Mouse (Mus musculus) heart, postnatal 25 days (tissue): ENCODE measurements around the gene Ccdc82. TPM values are rescaled to one million over a fixed set of nuclear protein-coding genes. Genes with fewer than 3 reads are reported as not detected.

Source experiments
- DNase-seq: peaks from one replicate; pipeline ENCODE4 v3.0.0; 2022; ENCODE audit warnings: low spot score
- intact Hi-C: fragments of 180-260 bp; cut with DNase I; formaldehyde crosslinking; loops from one replicate; pipeline ENCODE4 v1.15.1; 2025
- total RNA-seq, 2 experiments: library from RNA; stranded (reverse); gene quantifications; 2 replicates each; pipeline ENCODE4 v1.2.3; 2021

Gene Ccdc82
- 1 to 10 TPM; 6.7 to 8.0 TPM for total RNA-seq

DNA sequence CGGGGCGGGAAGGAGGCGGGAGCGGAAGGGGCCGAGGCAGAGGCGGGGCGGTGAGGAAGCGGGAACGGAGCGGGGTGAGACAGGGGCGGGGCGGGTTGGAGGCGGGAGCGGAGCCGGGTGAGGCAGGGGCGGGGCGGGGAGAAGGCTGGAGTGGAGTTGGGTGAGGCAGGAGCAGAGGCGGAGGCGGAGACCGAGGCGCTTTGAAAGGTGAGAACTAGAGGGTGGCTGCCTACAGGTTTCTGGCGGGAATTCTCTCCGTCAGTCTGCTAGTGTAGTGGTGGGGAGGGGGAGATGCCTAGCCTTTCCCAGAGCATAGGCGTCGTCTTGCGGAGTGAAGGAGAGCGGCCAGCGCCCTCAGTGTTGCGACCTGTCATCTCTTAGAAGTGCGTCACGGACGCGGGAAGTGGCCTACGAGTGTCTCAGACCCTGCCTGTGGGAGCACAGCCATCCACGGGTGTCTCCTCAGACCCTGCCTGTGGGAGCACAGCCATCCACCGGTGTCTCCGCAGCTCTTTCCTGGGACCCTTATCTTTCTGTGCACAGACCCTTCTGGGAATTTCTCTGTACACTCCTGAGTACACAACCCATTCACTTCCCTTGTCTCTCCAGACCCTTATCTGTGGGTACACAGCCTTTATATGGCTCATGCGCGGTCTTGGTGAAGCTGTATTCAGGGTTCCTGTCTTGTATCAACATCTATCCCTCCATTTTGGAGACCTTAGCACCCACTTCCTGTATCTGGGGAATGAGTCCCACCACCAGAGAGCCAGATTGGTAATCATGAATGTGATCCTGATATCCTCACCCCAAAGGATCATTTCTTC lies at the start of gene Ccdc82:
Gene Ccdc82, plus strand, starts transcription at position 141 of the 824 bp plus-strand sequence.
- intact Hi-C loops: loop anchor here (5.0 kb wide), 1 partner anchor 50 kb away; the partner anchor contains the start of gene Maml2
- peak; percentile 76 for DNase-seq

DNA sequence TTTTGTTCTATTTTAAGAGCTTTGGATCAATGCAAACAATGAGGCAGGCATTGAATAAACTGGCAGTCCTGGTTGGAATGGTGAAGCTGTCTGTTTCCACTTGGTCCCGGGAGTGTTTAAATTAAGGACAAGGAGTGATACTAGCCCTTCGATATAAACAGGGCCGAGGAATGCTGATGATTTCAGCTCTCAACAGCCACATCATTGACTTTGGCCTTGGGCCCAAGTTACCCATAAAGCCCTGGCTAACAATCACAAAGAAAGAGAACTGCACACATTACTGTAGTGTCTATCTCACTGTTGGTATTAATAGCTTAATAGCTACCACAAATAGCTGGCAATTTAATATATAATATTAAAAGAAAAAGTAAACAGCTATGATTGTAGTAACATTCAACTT lies 46.7 kb upstream of the Ccdc82 start:
- no peak for DNase-seq

DNA sequence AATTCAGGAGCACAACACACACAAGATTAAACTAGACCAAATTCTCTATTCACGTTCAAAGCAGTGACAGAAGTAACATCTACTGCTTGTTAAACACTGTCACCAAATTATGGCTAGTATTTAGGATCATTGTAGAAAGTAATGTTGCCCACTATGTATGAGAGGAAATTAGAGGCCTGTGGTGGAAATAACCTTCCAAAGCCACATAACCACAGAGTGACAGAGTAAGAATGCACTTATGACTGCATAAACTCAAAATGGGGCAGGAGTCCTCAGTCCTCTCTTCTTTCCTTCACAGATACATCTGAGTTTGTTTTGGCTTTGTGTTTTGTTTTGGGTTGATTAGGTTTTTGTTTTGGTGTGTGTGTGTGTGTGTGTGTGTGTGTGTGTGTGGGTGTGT lies 43.6 kb upstream of the Ccdc82 start:
- DNase-seq: no peak
- intact Hi-C loops: no loop called here

More for the DNA sequence above, 46.7 kb upstream of the Ccdc82 start:
- intact Hi-C loops: no loop called here

- intact Hi-C loops: no loop called here
- no peak for DNase-seq
Observed at GRCm38 (mm10) chr9:13203681-13204080, 43.1 kb upstream of the Ccdc82 start.

DNA sequence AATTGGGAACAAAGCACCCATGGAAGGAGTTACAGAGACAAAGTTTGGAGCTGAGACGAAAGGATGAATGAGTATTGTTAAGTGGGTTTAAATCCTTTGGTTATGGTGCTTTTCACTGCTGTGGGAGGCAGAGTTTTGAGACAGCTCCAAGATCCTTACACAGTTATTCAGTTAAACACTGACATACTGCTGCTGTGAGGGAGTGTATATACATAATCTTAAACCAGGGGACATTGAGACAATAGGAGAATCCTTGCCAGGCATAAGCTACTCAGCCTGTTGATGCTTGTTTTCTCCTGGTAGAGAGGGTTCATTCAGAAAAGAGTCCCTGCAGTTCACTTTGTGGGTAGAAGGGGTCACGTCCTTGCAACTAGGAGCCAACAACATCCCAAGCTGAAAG lies 40.4 kb upstream of the Ccdc82 start:
- intact Hi-C loops: no loop called here
- DNase-seq: no peak

DNA sequence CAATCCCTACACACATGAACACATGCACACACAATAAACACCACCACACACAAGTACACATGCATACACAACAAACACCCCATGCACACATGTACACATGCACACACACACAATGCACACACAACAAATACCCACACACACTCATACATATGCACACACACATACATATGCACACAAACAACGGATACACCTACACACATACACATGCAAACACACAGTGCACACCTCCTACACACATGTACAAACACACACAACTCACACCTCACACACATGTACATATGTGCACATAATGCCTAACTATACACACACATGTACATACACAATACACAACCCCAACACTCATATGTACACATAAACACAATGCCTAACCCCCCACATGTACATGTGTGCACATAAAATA lies 20.9 kb upstream of the Ccdc82 start:
- no peak for DNase-seq
- intact Hi-C loops: no loop called here

DNA sequence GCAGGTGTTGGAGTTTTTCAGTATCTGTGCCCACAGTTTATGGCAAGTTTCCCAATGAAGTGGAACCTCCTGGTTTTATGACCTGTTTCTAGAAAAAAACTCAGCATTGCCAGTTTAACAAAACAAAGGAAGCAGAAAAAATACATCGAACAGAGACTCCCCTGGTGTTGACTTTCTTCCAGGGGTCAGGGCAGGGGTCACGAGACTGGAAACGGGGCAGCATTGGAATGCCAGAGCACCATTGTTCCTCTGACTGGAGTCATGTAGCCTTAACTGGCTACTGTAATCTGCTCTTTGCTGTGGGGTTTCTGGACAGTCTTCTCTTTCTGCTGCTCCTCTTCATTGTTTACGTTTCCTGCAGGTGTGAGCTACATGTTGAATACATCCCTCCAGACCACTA lies 16.2 kb upstream of the Ccdc82 start:
- intact Hi-C loops: loop anchor here (5.0 kb wide), 3 partner anchors 422 to 1112 kb away; no protein-coding TSS in a partner anchor
- no peak for DNase-seq

- intact Hi-C loops: loop anchor here (1.0 to 5.0 kb wide), 4 partner anchors 421 to 1111 kb away; no protein-coding TSS in a partner anchor
- DNase-seq: no peak
Observed at GRCm38 (mm10) chr9:13231545-13232216, 15.1 kb upstream of the Ccdc82 start.

- intact Hi-C loops: loop anchor here (5.0 kb wide), 1 partner anchor 585 kb away; the partner anchor contains the start of genes Cep57 and Fam76b
- DNase-seq: no peak
Observed at GRCm38 (mm10) chr9:13242321-13242720, 4.4 kb upstream of the Ccdc82 start.

- peak; percentile 3 for DNase-seq
- intact Hi-C loops: loop anchor here (5.0 kb wide), 1 partner anchor 52 kb away; the partner anchor contains the start of gene Maml2
Observed at GRCm38 (mm10) chr9:13245481-13245880, 1.3 kb upstream of the Ccdc82 start, which contains the start of gene Jrkl. Gene Jrkl (minus strand): TSS chr9:13245829.

DNA sequence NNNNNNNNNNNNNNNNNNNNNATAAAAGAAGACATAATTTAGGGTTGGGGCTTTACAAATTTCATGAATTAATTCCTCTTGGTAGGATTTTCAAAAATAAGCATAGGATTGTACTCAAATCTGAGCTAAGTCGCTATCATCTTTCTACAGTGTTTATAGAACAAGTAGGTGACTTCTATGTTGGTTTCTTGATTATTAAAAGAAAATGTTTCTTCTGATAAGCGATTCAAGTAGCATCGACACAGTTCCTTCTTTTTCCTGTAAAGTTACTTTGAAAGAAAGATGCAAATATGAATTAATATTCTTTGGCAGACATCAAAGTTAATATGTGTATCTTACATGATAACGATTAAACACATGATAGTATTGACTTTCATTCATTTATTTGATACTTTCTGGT lies 1.3 kb downstream of the Ccdc82 start:
- DNase-seq: no peak
- intact Hi-C loops: loop anchor here (5.0 kb wide), 1 partner anchor 49 kb away; the partner anchor contains the start of gene Maml2

GRCm38 (mm10) chr9:13251251-13251650 lies 4.5 kb downstream of the Ccdc82 start:
- intact Hi-C loops: no loop called here
- no peak for DNase-seq

GRCm38 (mm10) chr9:13256726-13257125 lies 10.0 kb downstream of the Ccdc82 start:
- intact Hi-C loops: no loop called here

DNA sequence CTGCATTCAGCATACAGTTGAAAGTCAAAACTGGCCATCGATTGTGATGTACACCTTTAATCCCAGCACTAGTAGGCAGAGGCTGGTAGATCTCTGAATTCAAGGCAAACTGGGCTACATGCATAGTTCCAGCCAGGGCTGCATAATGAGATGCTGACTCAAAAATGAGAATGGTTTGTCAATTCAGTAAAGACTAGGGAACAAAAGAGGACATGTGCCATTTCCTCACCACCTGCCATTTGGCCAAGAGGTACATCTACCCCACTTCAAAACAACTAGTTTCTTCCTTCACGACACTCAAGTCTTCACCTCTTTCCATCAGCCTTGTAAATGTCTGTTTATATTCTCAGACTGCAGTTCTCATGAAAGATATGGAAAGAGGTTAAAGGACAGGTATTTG lies 11.4 kb downstream of the Ccdc82 start:
- intact Hi-C loops: no loop called here
- DNase-seq: no peak

More at GRCm38 (mm10) chr9:13256726-13257125, 10.0 kb downstream of the Ccdc82 start:
- DNase-seq: no peak

GRCm38 (mm10) chr9:13260980-13261379 lies 14.2 kb downstream of the Ccdc82 start:
- intact Hi-C loops: no loop called here
- no peak for DNase-seq

- intact Hi-C loops: no loop called here
- no peak for DNase-seq
Observed at GRCm38 (mm10) chr9:13273219-13273618, 26.5 kb downstream of the Ccdc82 start.

DNA sequence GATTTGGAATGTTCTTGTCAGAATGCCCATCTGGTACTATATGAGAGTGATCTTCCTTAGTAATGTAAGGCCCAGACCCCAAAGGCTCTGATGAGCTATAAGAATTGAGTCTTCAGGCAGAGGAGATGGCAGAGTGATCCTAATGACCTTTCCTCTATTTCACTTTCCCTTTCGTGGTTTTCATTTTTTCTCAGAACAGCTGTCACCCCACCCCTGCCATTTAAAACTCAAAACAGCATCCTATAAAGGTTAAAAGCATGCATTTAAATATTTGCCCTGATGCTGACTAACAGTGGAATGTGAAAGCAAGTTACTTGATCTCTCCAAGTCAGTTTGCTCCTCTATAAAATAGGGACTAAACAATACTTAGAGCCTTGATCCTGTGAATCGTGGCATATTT lies 40.7 kb downstream of the Ccdc82 start:
- intact Hi-C loops: no loop called here
- DNase-seq: no peak

DNA sequence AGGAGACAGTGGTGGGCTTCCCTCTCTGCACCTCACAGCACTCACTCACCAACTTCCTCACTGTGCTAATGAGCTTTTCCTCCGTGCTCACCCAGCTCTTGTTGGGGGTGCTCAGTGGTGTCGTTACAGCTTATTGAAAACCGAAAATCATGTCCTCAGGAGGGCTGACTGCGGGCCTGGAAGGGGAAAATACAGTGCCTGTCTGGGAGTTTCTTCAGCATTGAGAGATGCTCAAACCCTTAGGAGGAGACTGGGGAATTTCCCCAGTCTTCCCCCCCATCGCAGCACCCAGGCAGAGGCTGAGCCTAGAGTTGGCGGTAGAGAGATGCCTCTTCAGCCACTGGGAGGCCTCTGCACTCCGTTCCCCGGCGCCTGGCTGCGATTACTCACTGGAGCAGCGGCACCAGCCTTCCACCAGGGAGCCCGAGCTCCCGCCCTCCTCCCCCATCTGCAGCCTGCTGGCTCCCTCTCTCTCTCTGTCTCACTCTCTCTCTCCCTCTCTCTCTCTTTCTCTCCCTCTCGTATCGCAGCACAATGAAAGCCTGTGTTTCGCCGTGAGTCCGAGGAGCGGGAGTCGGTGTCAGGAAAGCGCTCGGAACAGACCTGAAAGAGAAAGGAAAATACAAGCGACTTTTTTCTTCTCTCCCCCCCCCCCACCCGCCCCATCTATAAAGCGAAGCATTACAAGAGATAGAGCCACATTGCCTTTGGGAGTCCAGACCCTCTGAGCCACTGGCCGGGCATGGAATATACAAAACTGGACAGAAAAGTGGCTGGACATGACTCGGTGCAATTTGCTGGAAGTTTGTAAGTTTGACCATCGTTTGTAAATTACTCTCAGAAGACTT lies 49.7 kb downstream of the Ccdc82 start:
- peak; percentile 86 for DNase-seq
- intact Hi-C loops: loop anchor here (1.0 to 5.0 kb wide), 6 partner anchors 49 to 421 kb away; partner anchors contain the start of genes Ccdc82 and Jrkl

- intact Hi-C loops: loop anchor here (5.0 kb wide), 5 partner anchors 50 to 420 kb away; partner anchors contain the start of genes Ccdc82 and Jrkl
Observed at GRCm38 (mm10) chr9:13297122-13297667, 50.4 kb downstream of the Ccdc82 start.

More at GRCm38 (mm10) chr9:13297122-13297667, 50.4 kb downstream of the Ccdc82 start:
- DNase-seq: no peak
